Mouse (Mus musculus): ENCODE results near the gene Gjc1.

Gene Gjc1

GRCm38 (mm10) chr11:102771916-102772714, 47.4 kb downstream of the Gjc1 start:
- DNase-seq (ENCODE audit: low read depth, low spot score) = no peak

- no peak for DNase-seq (ENCODE audit: low read depth, low spot score)
Observed at GRCm38 (mm10) chr11:102770662-102771435, 48.7 kb downstream of the Gjc1 start.

DNA sequence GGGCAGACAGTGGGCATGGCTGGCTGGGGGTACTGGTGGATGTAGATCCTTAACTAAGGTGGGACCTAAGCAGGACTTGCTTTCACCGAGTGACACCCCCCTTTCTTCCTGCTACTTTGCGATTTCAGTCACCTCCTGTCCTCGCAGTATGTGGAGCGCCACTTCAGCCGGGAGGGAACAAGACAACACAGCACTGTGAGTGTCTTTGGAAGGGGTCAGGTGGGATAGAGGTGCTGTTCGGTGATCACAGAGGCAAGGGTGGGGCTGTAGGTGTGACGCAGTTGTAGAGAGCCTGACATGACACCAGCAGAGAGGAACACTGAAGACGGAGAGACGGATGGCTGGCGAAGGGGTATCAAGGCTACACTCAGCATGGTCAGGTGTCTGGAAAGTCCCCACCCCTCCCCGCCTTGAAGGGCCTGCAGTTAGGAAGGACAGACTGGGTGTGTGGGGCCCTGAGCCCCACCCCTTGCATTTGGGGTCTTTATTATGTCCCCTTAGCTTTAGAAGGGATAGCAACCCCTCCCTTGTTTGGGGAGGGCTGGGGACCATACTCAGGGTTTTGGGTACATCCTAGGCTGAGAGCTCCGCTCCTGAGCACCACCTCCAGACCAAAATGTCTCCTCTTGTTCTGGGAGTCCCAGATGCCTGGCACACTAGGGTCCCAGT, 49.4 kb downstream of the Gjc1 start:
- DNase-seq (ENCODE audit: low read depth, low spot score) = no peak

- DNase-seq (ENCODE audit: low read depth, low spot score) = no peak
Observed at GRCm38 (mm10) chr11:102769141-102769540, 50.4 kb downstream of the Gjc1 start.

DNA sequence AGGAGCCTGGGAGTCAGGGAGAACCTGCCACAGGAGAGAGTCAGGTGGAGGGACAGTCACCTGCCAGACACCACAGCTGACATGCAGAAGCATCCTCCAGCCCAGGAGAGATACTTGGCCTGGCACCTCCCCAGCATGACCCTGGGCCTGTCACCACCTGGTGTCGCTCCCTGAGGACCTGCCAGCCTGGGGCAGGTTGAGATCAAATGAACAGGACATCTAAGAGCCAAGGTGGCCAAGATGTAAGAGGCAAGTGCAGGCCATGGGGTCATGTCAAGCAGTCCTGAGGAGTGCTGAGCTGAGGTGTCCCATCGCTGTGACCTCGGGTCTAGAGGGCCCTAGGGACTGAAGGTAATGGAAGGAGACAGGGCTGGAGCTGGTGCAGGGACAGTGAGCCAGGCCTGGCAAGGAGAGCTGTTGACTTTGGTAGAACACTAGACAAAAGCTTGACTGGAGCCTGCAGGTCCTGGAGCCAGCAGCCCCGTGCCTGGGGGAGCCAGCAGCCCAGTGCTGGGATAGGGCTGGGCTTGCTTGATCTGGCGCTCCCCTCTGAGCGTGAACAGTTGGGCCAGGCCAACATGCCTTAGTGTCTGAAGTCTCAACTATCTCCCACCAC, 52.3 kb downstream of the Gjc1 start:
- DNase-seq (ENCODE audit: low read depth, low spot score) = no peak

DNA sequence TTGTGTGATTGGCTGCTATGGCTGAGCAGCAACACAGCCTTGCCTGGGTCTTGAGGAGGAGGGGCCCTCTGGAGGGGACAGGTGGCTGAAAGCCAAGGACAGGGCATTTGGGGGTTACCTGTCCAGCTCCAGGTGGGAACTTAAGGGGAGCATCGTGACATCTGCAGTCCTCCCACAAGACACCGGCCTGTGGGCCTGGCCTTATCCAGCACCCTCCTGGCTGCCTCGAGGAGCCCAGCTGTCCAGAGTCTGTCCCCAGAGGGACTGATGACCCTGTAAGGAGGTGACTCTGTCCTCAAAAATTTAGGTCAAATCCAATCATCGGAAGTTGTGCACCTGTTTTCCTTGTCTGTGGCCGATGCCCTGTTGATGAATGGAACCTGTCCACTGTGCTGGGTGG, 54.1 kb downstream of the Gjc1 start:
- DNase-seq (ENCODE audit: low read depth, low spot score) = no peak

DNA sequence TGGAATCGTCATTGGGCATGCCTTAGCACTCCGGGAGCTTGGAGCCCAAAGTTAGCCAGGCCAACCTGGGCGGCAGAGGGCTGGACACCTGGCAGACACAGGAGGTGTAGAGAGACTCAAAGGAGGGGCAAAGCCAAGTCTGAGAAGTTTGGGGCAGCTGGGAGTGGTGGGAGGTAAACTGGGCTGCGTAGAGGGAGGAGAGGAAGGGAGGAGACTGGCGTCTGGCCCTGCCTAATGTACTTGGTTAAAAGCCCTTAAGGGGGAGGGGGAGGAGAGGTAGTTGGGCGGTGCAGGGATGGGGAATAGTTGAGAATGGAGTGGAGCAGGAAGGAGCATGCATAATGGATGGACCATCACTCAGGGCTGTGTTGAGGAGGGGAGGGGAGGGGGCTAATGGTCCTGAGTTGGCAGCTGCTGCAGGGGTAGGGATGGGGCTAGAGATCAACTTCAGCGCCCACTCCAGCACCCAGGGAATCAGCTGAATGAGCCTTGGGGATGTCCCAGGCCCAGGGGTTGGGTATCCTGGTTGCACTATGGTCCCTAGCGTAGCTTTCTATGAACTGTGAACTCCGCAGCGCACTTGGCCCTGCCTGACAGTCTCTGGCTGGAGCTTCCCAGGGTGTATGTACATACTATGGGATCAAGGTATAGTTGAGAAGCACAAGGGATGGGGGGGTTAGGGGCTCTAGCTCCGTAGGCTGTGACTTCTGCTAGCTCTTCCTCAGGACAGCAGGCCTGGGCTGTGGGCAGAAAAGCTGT, 56.3 kb downstream of the Gjc1 start:
- DNase-seq (ENCODE audit: low read depth, low spot score) = no peak

DNA sequence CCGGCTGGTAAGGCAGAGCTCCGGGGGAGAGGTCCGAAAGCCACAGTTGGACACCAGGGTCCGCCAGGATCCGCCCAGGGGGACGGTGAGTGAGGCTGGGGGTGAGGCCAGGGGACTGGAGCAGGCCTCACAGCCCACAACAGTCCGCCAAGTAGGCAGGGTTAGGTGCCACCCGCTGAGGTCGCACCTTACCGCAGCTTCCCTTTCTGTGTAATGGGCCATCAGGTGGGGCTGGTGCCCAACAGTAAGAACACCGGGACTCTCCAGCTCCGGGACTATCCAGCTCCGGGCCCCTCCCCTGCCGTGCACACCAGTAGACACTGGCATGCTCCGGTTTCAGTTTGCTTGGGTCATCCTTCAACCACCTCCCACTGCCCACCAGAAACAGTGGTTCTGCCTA, 57.3 kb downstream of the Gjc1 start:
- DNase-seq (ENCODE audit: low read depth, low spot score) = no peak

- DNase-seq (ENCODE audit: low read depth, low spot score) = no peak
Observed at GRCm38 (mm10) chr11:102761309-102762210, 57.9 kb downstream of the Gjc1 start, which contains the start of gene Adam11. Adam11 (plus strand) TSS chr11:102761439.

DNA sequence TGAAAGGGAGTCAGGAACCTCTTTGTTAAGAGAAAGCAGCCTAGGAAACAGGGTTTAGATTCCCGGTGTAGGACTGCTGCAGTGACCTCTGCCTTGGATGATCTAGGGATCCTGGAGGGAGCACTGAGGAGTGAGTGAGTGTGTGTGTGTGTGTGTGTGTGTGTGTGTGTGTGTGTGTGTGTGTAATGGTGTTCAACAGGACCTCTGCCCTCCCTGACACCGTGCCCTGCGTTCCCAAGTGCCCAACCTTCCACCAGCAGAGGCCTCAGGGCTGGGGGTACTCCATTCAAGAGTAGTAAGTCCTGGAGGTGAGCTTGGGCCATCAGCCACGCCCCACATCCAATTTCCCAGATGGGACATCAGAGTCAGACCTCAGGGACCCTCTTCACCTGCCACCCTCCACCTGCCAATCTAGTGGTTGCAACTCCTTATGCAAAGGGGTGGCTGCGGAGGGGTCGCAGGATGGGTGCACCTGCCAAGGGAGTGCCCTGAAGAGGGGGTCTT, 58.6 kb downstream of the Gjc1 start:
- DNase-seq (ENCODE audit: low read depth, low spot score) = no peak

DNA sequence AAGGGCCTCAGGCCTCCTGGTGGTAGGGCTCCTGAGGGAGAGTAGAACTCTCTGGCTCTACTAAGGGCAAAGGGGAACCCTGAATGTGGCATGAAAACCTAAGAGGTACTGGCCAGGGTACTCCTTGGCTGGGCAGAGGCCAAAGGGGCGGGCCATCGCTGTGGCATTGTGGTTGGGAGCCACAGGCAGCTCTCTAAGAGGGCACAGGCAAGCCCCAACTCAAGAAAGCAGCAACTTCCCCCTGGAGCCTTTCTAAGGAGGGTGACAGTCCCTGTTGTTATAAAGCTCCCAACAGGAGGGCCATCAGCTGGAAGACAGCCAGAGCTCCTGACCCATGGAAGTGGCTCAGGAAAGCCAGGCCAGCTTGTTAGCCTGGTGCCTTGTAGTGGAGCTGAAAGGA, 60.5 kb downstream of the Gjc1 start:
- DNase-seq (ENCODE audit: low read depth, low spot score) = no peak

DNA sequence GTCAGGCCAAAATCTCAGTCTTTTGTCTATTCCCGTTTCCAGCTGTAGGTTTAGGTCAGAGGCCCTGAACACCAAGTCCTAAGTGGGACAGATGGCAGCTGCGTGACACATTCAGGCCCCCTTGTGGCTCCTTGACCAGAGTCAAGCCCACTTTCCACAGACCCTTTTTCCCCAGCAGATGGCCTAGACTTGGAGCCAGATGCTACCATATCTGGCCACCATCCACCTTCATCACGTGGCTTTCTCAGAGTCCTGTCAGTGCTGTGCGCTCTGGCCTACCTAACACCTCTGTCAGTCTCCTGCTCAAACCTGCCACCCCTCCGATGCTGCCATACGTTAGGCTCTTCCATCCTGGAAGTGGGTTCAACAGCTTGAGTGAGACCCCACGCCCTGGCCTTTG, 64.1 kb downstream of the Gjc1 start:
- no peak for DNase-seq (ENCODE audit: low read depth, low spot score)

GRCm38 (mm10) chr11:102754416-102754815, 65.1 kb downstream of the Gjc1 start:
- DNase-seq (ENCODE audit: low read depth, low spot score) = no peak

DNA sequence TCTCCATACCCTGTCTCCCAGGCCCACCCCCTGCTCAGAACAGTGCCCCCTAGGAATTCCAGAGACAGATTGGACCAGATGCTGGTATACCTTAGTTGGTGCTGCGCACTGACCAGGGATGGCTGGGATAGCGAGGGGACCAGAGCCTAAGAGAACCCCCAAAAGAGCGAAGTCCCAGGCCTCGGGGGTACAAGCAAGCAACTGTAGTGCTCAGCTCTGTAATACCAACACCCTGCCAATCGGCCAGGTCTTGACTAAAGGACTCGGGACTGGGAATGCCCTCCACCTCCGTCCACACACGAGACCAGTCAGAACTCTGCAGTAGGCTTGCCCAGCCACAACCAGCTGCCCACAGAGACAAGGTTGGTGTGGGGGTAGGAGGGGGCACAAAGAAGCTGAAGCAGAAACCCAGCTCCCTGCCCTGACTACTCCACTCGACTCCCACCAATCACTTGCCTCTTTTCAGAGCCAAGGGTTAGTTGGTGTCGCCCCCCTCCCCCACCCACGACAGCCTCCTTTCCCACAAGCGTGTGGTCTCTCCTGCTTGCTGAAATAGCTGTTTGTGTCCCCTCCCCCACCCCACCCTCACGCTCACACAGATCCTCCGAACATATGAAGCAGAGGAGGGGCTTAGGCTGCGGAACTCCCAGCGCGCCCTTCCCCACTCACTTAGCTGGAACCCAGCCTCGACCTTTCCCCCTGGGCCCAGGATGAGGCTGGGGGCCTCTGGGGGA, 65.7 kb downstream of the Gjc1 start:
- DNase-seq (ENCODE audit: low read depth, low spot score) = no peak

DNA sequence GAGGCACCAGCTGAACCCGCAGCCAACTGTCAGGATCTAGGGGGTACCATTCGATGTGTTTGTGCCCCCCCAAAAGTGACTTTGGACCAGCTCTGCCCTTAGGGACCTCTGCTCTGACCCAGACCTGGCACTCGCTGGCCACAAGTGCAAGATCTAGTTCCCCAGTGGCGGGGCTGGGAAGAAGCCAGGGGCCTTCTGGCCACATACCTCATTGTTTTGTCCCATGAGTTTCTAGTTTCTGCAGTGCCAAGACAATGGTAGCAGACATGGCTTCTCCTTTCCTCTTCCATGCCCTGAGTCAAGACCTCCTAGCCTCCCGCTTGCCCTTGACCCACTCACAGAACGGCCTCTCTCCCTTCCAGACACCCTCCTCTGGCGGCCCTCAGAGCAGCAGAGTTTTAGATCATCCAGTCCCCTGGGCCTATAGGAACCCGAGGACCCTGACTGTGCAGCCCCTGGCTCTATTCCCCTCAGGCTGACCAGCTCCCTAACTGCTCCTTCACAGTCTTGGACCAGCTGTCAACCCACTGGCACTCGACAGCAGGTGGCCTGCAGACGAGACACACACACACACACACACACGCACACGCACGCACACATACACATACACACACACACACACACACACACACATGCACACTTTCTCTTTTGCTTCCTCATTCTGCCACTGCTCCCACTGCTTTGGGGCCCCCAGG, 66.5 kb downstream of the Gjc1 start:
- DNase-seq (ENCODE audit: low read depth, low spot score) = no peak

DNA sequence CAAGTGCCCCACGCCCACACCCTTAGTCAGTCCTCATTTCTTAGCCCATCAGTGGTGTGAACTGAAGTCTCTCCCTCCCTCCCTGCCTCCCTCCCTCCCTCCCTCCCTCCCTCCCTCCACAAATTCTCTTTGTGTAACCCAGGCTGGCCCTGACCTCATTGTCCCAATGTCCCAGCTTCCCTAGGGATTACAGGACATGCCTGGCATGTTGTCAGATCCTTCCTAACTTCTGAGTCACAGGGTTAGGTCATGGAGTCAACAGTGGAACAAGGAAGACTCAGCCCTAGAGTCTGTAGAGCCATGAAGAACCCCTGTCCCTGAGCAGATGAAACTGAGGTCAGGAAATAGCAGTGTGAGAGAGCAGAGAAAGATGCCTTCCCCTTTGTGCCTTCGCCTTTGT, 69.8 kb downstream of the Gjc1 start:
- DNase-seq (ENCODE audit: low read depth, low spot score) = no peak

Data from retina, postnatal 7 days (tissue).